Mouse (Mus musculus) CH12.LX (cell line): ENCODE results near the gene Adamts16.

Experiments used
- CHD2 ChIP-seq: IDR thresholded peaks from 2 replicates; pipeline ENCODE4 v1.6.1; 2011; ENCODE audit warnings: low read length, improper control_type of control experiment
- CTCF ChIP-seq, 2 experiments: IDR thresholded peaks in 1 of 2; conservative IDR thresholded peaks in 1 of 2; 2 replicates each; pipeline ENCODE4 v1.5.1; 2011 to 2012; ENCODE audit warnings: low read depth in 2 of 2, low read length in 2 of 2, improper control_type of control experiment in 1 of 2, inconsistent platforms in 1 of 2, mild to moderate bottlenecking in 1 of 2, moderate library complexity in 1 of 2
- EP300 ChIP-seq: IDR thresholded peaks from 2 replicates; pipeline ENCODE4 v1.6.1; 2011; ENCODE audit warnings: low read length, improper control_type of control experiment
- JUND ChIP-seq: conservative IDR thresholded peaks from 2 replicates; pipeline ENCODE4 v1.6.1; 2011; ENCODE audit warnings: low read depth, low read length, improper control_type of control experiment
- PAX5 ChIP-seq: IDR thresholded peaks from 2 replicates; pipeline ENCODE4 v1.6.1; 2012; ENCODE audit warnings: low read length, inconsistent platforms, mixed read lengths
- POLR2A ChIP-seq: IDR thresholded peaks from 2 replicates; pipeline ENCODE4 v1.6.1; 2011; ENCODE audit warnings: low read depth, mild to moderate bottlenecking, improper control_type of control experiment, low read length
- RAD21 ChIP-seq: IDR thresholded peaks from 2 replicates; pipeline ENCODE4 v1.6.1; 2011; ENCODE audit warnings: low read depth, mild to moderate bottlenecking, low read length, improper control_type of control experiment, moderate library complexity
- RCOR1 ChIP-seq: conservative IDR thresholded peaks from 2 replicates; pipeline ENCODE4 v1.6.1; 2012; ENCODE audit warnings: low read depth, mild to moderate bottlenecking, inconsistent platforms, low read length, improper control_type of control experiment
- SIN3A ChIP-seq: IDR thresholded peaks from 2 replicates; pipeline ENCODE4 v1.6.1; 2012; ENCODE audit warnings: low read length, improper control_type of control experiment, inconsistent platforms
- TBP ChIP-seq: conservative IDR thresholded peaks from 2 replicates; pipeline ENCODE4 v1.6.1; 2011; ENCODE audit warnings: low read depth, low read length, improper control_type of control experiment
- UBTF ChIP-seq: IDR thresholded peaks from 2 replicates; pipeline ENCODE4 v1.6.1; 2012; ENCODE audit warnings: low read depth, mild to moderate bottlenecking, inconsistent platforms, low read length, improper control_type of control experiment, moderate library complexity
- USF1 ChIP-seq: IDR thresholded peaks from 2 replicates; pipeline ENCODE4 v1.6.1; 2014; ENCODE audit warnings: low read depth, mild to moderate bottlenecking, inconsistent platforms, low read length, improper control_type of control experiment
- ZMIZ1 ChIP-seq: IDR thresholded peaks from 2 replicates; pipeline ENCODE4 v1.6.1; 2012; ENCODE audit warnings: low read depth, mild to moderate bottlenecking, inconsistent platforms, low read length, improper control_type of control experiment
- ZNF384 ChIP-seq: IDR thresholded peaks from 2 replicates; pipeline ENCODE4 v1.6.1; 2012; ENCODE audit warnings: low read depth, low read length, improper control_type of control experiment, inconsistent platforms

DNA sequence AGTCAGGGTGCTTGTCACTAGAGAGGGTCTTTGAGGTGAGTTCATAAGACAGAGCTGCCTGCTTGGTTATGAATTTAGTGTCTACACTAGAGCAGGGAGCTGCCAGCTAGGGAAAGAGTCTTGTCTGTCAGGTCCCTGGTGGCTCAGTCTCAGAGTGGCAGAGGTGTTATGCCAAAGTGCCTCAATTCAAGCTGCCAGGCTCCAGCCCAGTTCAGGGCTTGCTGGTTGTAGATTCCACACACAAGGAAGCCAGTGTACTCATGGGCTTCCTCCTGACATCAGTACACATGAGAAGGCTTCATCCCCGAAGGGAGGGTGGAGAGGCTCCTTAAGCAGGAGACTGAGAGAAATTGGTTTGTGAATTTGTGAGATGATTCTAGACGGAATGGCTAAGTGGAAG, 43.4 kb upstream of the Adamts16 start:
- no peak for TF ChIP-seq CTCF (conservative IDR thresholded peaks at IDR 0.05 in 1 of 2, IDR thresholded peaks at IDR 0.05 in 1 of 2; ENCODE audit: low read depth in 2 of 2, low read length in 2 of 2)
- TF ChIP-seq USF1: no peak
- TF ChIP-seq RAD21: no peak
- TF ChIP-seq UBTF: no peak
- TF ChIP-seq POLR2A: no peak
- no peak for TF ChIP-seq CHD2
- no peak for TF ChIP-seq RCOR1
- TF ChIP-seq ZNF384: no peak
- TF ChIP-seq SIN3A: no peak
- TF ChIP-seq JUND: no peak
- no peak for TF ChIP-seq ZMIZ1
- TF ChIP-seq PAX5: no peak
- no peak for TF ChIP-seq TBP
- no peak for TF ChIP-seq EP300
